Mouse (Mus musculus): ENCODE measurements around the gene Daglb.

GRCm38 (mm10) chr5:143525454-143526225 is 61.3 kb downstream of the Daglb start:
- no peak for TF ChIP-seq CTCF (IDR thresholded peaks at IDR 0.05; ENCODE audit: low read depth, low read length)
- no peak for TF ChIP-seq GATA1 (IDR thresholded peaks at IDR 0.05; ENCODE audit: borderline replicate concordance, low read length)
- no peak for TF ChIP-seq TAL1 (conservative IDR thresholded peaks at IDR 0.05; ENCODE audit: low read depth, low read length)

Data from G1E (cell line).